Comparison of ENCODE assay signal across 22 mouse cellular contexts in genomic region chr7:66046921-66047918, GRCm38 (mm10). TPM values are rescaled to one million over a fixed set of nuclear protein-coding genes. Genes with fewer than 3 reads are reported as not detected.
DNase-seq lines count a peak whose midpoint lies in the region; ATAC-seq and TF ChIP-seq lines count a peak whose summit lies in the region.
"Had no signal": no experiment of that assay in that cellular context is flagged by ENCODE, and none has a peak within 500 bp of the region (broad histone marks: within the 10 kb centered on the region; RNA-seq: fewer than 3 reads in every experiment).

No protein-coding gene starts in this region.

- TF ChIP-seq CTCF in lung, adult 2 months (IDR thresholded peaks at IDR 0.05; ENCODE audit: insufficient read depth, low read length) = no peak

- H3K27ac ChIP-seq in limb, embryonic 11.5 days (replicated peaks; ENCODE audit: low read depth, low read length) = no peak overlapping the region; the same call in 1 of the 2 replicates
- H3K27ac ChIP-seq: forebrain, embryonic 12.5 days; heart, embryonic 15.5 days; hindbrain, embryonic 12.5 days; layer of hippocampus, adult 2 months; liver, embryonic 15.5 days; neural tube, embryonic 13.5 days had no signal

- 0 out of 2 replicates have a peak overlapping the region, but pooled peaks have one; percentile 23 for H3K9ac ChIP-seq in limb, embryonic 11.5 days (ENCODE audit: low read length)
- H3K9ac ChIP-seq: forebrain, embryonic 12.5 days; heart, embryonic 15.5 days; hindbrain, embryonic 12.5 days; liver, embryonic 15.5 days; neural tube, embryonic 13.5 days had no signal

- 65% methylated on average over 17 of the region's 17 CpGs for WGBS in lung, adult 2 months
- WGBS in limb, embryonic 11.5 days = 30% methylated on average over 17 of the region's 17 CpGs

- no peaks in the 10 kb centered on the region for H3K27me3 ChIP-seq in limb, embryonic 11.5 days (ENCODE audit: control insufficient read depth, insufficient read depth, low read length)
- H3K27me3 ChIP-seq: liver, embryonic 15.5 days; neural tube, embryonic 13.5 days had no signal

- H3K4me1 ChIP-seq in lung, adult 2 months (ENCODE audit: control insufficient read depth, insufficient read depth, low read length) = no peaks in the 10 kb centered on the region
- H3K4me1 ChIP-seq in limb, embryonic 11.5 days (ENCODE audit: control insufficient read depth, insufficient read depth, low read length) = peaks cover 49% of the 10 kb centered on the region
- H3K4me1 ChIP-seq: heart, embryonic 15.5 days had no signal

- no peaks in the 10 kb centered on the region for H3K9me3 ChIP-seq in limb, embryonic 11.5 days (ENCODE audit: control insufficient read depth, low read length)
- H3K9me3 ChIP-seq: forebrain, embryonic 12.5 days; heart, embryonic 15.5 days; hindbrain, embryonic 12.5 days; liver, embryonic 15.5 days; neural tube, embryonic 13.5 days had no signal

- H3K36me3 ChIP-seq in limb, embryonic 11.5 days (ENCODE audit: control insufficient read depth, insufficient read depth, low read length) = no peaks in the 10 kb centered on the region
- H3K36me3 ChIP-seq: forebrain, embryonic 12.5 days; heart, embryonic 15.5 days; hindbrain, embryonic 12.5 days; liver, embryonic 15.5 days; neural tube, embryonic 13.5 days had no signal

- ATAC-seq in limb, embryonic 11.5 days (ENCODE audit: insufficient number of reproducible peaks, low FRiP score, low TSS enrichment, low read depth) = peak; percentile 55; the same call in 1 of the 2 replicates

- no peak overlapping the region for H3K4me3 ChIP-seq in lung, adult 2 months (replicated peaks; ENCODE audit: extremely low read depth, low read depth, low read length)
- no peak overlapping the region for H3K4me3 ChIP-seq in limb, embryonic 11.5 days (ENCODE audit: low read depth, low read length)
- H3K4me3 ChIP-seq: forebrain, embryonic 12.5 days; heart, embryonic 15.5 days; hindbrain, embryonic 12.5 days; layer of hippocampus, adult 2 months; liver, embryonic 15.5 days; neural tube, embryonic 13.5 days had no signal

- TF ChIP-seq POLR2A in lung, adult 2 months (IDR thresholded peaks at IDR 0.05; ENCODE audit: borderline replicate concordance, extremely low read depth, low read depth, low read length) = no peak

- H3K4me2 ChIP-seq in limb, embryonic 11.5 days (ENCODE audit: low read depth, severe bottlenecking) = no peak overlapping the region
- H3K4me2 ChIP-seq: forebrain, embryonic 12.5 days; heart, embryonic 15.5 days; hindbrain, embryonic 12.5 days; liver, embryonic 15.5 days; neural tube, embryonic 13.5 days had no signal

- peak; percentile 42 for DNase-seq in adrenal gland, postnatal 14 days
- no peak for DNase-seq in adrenal gland, adult 2 months
- DNase-seq in lung, adult 18-20 months = peak; percentile 37 to 55
- no peak for DNase-seq in lung, adult 2 months
- DNase-seq in limb, embryonic 11.5 days (ENCODE audit: low spot score) = peak; percentile 41
- DNase-seq in lung, postnatal 36 days = peak; percentile 45
- no peak for DNase-seq in thymus, postnatal 10 days (ENCODE audit: low spot score in 2 of 2)
- no peak for DNase-seq in frontal cortex, postnatal 10 days (ENCODE audit: low spot score in 2 of 2)
- DNase-seq: adrenal gland, adult 8-10 months; kidney, adult 8-10 months; midbrain, embryonic 14.5 days; retina, postnatal 1 day had no signal

RNA-seq across cellular contexts. Expression of gene Gm45213, which starts 3.8 kb away (rescaled TPM):
- not detected in 2 replicates for total RNA-seq in adrenal gland, postnatal 14 days (2021)
- not detected for total RNA-seq in adrenal gland, adult 2 months (2021)
- polyA plus RNA-seq in adrenal gland, adult 2 months (2012; rRNA removed) = not detected in 2 replicates
- not detected in 2 replicates for polyA plus RNA-seq in lung, adult 2 months (2012; rRNA removed)
- not detected in 2 replicates for polyA plus RNA-seq in limb, embryonic 11.5 days (2014; fragmentation: Nextera tagmentation; extraction: Ambion mirVana)
- total RNA-seq: adrenal gland, adult 8-10 months; gastrocnemius, adult 8-10 months; layer of hippocampus, adult 2 months; left cerebral cortex, adult 8-10 months had no signal
- polyA plus RNA-seq: embryonic facial prominence, embryonic 14.5 days; forebrain, embryonic 12.5 days; heart, embryonic 15.5 days; hindbrain, embryonic 12.5 days; liver, embryonic 15.5 days; midbrain, embryonic 14.5 days; neural tube, embryonic 13.5 days; small intestine, adult 2 months had no signal

RNA-seq across cellular contexts. Expression of gene Snrpa1, which starts 11.6 kb away (rescaled TPM):
- 36.2 and 41.7 TPM in 2 replicates for total RNA-seq in adrenal gland, postnatal 14 days (2021)
- total RNA-seq in adrenal gland, adult 2 months (2021) = 10 to 100 TPM; 29.9 to 32.6 TPM
- 1.1 and 3.3 TPM in 2 replicates for polyA plus RNA-seq in adrenal gland, adult 2 months (2012; rRNA removed)
- polyA plus RNA-seq in lung, adult 2 months (2012; rRNA removed) = 7.3 and 10.0 TPM in 2 replicates
- 271 and 274 TPM in 2 replicates for polyA plus RNA-seq in limb, embryonic 11.5 days (2014; fragmentation: Nextera tagmentation; extraction: Ambion mirVana)

RNA-seq across cellular contexts. Expression of gene Selenos, which starts 32.2 kb away (rescaled TPM):
- 81.4 and 90.2 TPM in 2 replicates for total RNA-seq in adrenal gland, postnatal 14 days (2021)
- 100 to 1,000 TPM in 1 of 2 experiments, 10 to 100 TPM in 1; 79.6 to 100 TPM for total RNA-seq in adrenal gland, adult 2 months (2021)
- polyA plus RNA-seq in adrenal gland, adult 2 months (2012; rRNA removed) = 163 and 188 TPM in 2 replicates
- polyA plus RNA-seq in lung, adult 2 months (2012; rRNA removed) = 109 and 165 TPM in 2 replicates
- polyA plus RNA-seq in limb, embryonic 11.5 days (2014; fragmentation: Nextera tagmentation; extraction: Ambion mirVana) = 87.7 and 89.7 TPM in 2 replicates

Comparison
In these comparisons a context has a peak if more than half of its experiments do, and no peak if none do; other contexts are left out.
1. DNase-seq: peak in adrenal gland, postnatal 14 days (single experiment), lung, adult 18-20 months (2 of 2), limb, embryonic 11.5 days (single experiment) and lung, postnatal 36 days (single experiment); none in adrenal gland, adult 2 months (single experiment), lung, adult 2 months (single experiment), thymus, postnatal 10 days (0 of 2) and frontal cortex, postnatal 10 days (0 of 2).
2. RNA of gene Snrpa1, which starts 11.6 kb away (polyA plus RNA-seq): 271 to 274 TPM in limb, embryonic 11.5 days; 7.3 to 10.0 TPM in lung, adult 2 months and 1.1 to 3.3 TPM in adrenal gland, adult 2 months; every median in the first group is over 10 times any median in the second.